Mouse (Mus musculus) lung, embryonic 15.5 days (tissue): ENCODE measurements around the gene Cubn. TPM values are rescaled to one million over a fixed set of nuclear protein-coding genes. Genes with fewer than 3 reads are reported as not detected.

ENCODE experiments used
- ATAC-seq: fragments of 200-750 bp; cut with Nextera tagmentation; 2 replicates; pipeline ENCODE4 v1.8.0; 2017; ENCODE audit warnings: moderate number of reproducible peaks, borderline replicate concordance; ENCODE audit not compliant: low FRiP score, low TSS enrichment; ENCODE audit errors: extremely low read depth
- H3K27ac ChIP-seq: fragments of 300-500 bp; sonication (generic); 2 replicates; pipeline ENCODE4 v1.5.1; 2015; ENCODE audit warnings: moderate library complexity, mild to moderate bottlenecking, inconsistent platforms
- H3K27me3 ChIP-seq: fragments of 300-500 bp; sonication (generic); 2 replicates; pipeline ENCODE4 v1.6.1; 2015; ENCODE audit warnings: inconsistent platforms
- H3K36me3 ChIP-seq: fragments of 300-500 bp; sonication (generic); 2 replicates; pipeline ENCODE4 v1.6.1; 2015; ENCODE audit warnings: inconsistent platforms
- H3K4me1 ChIP-seq: fragments of 300-500 bp; sonication (generic); 2 replicates; pipeline ENCODE4 v1.6.1; 2015; ENCODE audit warnings: inconsistent platforms
- H3K4me2 ChIP-seq: fragments of 300-500 bp; sonication (generic); 2 replicates; pipeline ENCODE4 v1.6.1; 2015; ENCODE audit warnings: inconsistent platforms, mild to moderate bottlenecking, moderate library complexity
- H3K4me3 ChIP-seq: fragments of 300-500 bp; sonication (generic); 2 replicates; pipeline ENCODE4 v1.5.1; 2015; ENCODE audit warnings: mild to moderate bottlenecking, inconsistent platforms
- H3K9ac ChIP-seq: fragments of 300-500 bp; sonication (generic); 2 replicates; pipeline ENCODE4 v1.6.1; 2015; ENCODE audit warnings: inconsistent platforms
- H3K9me3 ChIP-seq: fragments of 300-500 bp; sonication (generic); 2 replicates; pipeline ENCODE4 v1.6.1; 2016; ENCODE audit warnings: inconsistent platforms
- WGBS: fragments of 180-500 bp; shearing (Covaris S2); methylation state at CpG from one replicate; pipeline ENCODE4 v1.1.7; 2015; 5-methylcytosine and 5-hydroxymethylcytosine counted together
- polyA plus RNA-seq: library from polyadenylated mRNA; unstranded; fragments of >200 nt; fragmentation: Nextera tagmentation; extraction: Ambion mirVana; gene quantifications from 2 replicates; pipeline ENCODE4 v1.2.1, GENCODE M21; 2015

Cubn gene
- polyA plus RNA-seq, 1 experiment from 2014 or later = 0.76 TPM

DNA sequence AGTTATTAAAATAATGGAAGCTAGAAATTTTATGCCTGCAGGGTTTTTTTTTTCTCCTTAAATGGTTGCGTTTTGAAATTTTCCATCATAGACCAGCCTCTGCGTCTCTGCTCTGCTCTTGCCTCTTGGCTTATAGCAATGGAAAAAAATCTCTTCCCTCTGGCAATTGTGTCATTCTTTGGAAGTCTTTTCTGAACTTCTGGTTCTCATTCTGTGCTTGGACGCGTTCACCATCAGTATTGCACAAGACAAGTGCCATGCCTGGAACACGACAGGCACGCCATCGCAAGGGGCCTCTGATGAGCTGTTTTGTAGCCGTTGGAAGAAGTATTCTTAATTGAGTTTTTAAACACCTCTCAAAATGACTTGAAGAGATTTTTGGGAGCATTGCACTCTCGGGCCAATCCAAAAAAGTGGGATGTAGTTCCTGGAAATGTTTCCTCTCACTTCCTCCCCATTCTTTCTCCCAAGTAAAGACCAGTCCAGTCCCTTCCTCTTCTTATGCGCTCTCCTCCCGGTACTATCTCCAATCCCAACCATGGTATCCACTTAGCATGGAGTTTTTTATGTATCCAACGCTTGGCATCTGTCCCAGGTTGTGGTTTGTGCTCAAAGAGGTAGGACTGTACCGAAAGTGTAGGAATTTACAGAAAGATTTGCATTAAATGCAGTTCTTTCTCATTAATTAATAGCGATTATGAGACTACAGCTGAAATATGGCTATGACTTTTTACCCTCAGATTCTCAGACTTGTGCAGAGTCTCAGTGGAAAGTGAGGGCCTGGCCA is 69.4 kb downstream of the Cubn start:
- WGBS = 82% methylated on average over 14 of the region's 14 CpGs
- no peak overlapping the region for H3K9ac ChIP-seq
- no peak overlapping the region for H3K27ac ChIP-seq
- ATAC-seq = no peak
- H3K9me3 ChIP-seq = no peaks in the 10 kb centered on the region
- H3K4me3 ChIP-seq = no peak overlapping the region
- no peaks in the 10 kb centered on the region for H3K4me1 ChIP-seq
- no peaks in the 10 kb centered on the region for H3K27me3 ChIP-seq
- H3K4me2 ChIP-seq = no peak overlapping the region
- H3K36me3 ChIP-seq = no peaks in the 10 kb centered on the region

DNA sequence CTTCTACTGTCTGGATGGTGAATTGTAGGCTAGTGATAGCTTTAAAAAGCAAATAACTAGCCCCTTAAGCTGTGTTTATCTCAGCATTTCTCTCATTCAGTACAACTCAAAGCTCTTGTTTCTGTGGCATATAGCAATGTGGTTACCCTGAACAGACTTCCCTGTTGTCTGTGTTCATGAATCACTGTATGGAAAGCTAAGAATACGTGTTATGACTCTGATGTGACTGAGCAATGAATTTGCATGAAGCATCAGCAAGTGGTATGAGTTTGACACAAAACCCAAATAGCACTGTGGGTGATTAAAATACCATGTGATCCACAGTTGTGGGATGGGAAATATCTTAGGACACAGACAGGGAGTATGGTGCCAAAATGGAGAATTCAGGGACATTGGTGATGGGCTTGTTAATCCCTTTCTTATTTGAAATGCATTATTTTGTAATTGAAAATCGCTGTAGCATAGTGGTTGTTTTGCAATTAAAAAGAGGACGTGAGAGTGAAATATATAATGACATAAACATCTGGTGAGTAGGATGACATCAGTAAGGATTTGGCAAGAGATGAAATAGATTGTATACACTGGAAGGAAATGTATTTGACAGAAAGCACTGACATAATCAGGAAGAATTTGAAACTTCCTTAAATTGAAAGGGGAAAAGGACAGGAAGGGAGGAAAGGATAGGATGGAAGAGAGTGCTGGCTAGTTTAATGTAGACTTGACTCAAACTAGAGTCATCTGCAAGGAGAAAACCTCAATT is 74.7 kb downstream of the Cubn start:
- Histone ChIP-seq H3K27ac (peak overlapping the region; percentile 14), H3K4me2 (no peak overlapping the region), H3K9ac (no peak overlapping the region), H3K27me3 (no peaks in the 10 kb centered on the region), H3K4me1 (no peaks in the 10 kb centered on the region), H3K9me3 (no peaks in the 10 kb centered on the region), H3K4me3 (no peak overlapping the region), H3K36me3 (no peaks in the 10 kb centered on the region)
- no peak for ATAC-seq
- WGBS = 44% methylated on average over 3 of the region's 3 CpGs

DNA sequence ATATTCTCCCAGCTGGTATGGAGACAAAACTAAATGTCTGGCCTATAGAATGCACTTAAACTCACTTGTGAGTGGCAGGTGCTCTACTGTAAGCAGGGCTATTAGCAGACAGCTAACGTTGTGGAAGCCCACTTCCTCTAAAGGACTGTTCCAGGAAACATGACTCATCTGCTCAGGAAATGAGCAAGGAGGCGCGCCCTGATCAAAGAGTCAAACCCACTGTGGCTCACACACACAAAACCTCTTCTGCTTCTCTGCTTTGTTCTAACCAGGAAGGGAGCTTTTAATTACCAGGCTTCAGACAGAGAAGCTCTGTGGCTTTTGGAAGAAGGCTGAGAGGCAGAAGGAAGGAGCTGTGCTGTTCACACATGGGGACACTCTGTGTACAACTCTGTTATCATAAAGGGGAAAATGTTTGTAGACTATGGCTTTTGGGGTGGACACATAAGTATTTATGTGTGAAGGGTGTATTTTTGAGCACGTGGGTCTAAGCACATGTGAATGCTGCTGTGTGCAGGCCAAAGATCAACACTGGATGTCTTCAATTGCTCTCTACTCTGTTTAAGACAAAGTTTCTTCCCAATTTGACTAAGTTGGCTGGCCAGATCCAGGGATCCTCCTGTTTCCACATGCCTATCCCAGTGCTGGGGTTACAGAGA is 78.0 kb downstream of the Cubn start:
- no peak overlapping the region for H3K4me2 ChIP-seq
- peak; percentile 86 for ATAC-seq
- H3K9me3 ChIP-seq = no peaks in the 10 kb centered on the region
- 37% methylated on average over 4 of the region's 4 CpGs for WGBS
- no peak overlapping the region for H3K9ac ChIP-seq
- peak overlapping the region; percentile 78 for H3K27ac ChIP-seq
- no peaks in the 10 kb centered on the region for H3K27me3 ChIP-seq
- H3K4me1 ChIP-seq = no peaks in the 10 kb centered on the region
- H3K4me3 ChIP-seq = no peak overlapping the region
- no peaks in the 10 kb centered on the region for H3K36me3 ChIP-seq

DNA sequence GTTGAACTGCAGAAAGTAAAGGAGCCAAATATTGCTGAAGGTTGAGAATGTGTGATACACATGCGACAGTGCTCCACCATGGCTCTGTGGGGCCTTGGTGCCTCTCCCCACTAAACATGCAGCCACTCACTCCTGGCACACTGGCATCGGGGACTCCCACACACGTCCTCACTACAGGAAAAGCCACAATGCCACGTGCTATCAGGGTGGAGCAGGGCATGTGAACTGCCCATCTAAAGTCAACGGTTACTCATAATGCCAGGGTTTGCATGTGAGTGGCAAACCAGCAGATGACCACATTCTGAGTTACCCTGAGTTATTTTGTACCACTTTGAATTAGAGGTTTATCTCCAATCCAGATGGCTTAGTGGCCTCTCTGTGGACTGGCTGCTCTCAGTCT is 81.0 kb downstream of the Cubn start:
- no peaks in the 10 kb centered on the region for H3K27me3 ChIP-seq
- no peaks in the 10 kb centered on the region for H3K9me3 ChIP-seq
- no peak overlapping the region for H3K27ac ChIP-seq
- H3K4me3 ChIP-seq = no peak overlapping the region
- no peaks in the 10 kb centered on the region for H3K36me3 ChIP-seq
- ATAC-seq = no peak
- H3K4me1 ChIP-seq = no peaks in the 10 kb centered on the region
- WGBS = 80% methylated on average over 5 of the region's 5 CpGs
- H3K9ac ChIP-seq = no peak overlapping the region
- H3K4me2 ChIP-seq = no peak overlapping the region

DNA sequence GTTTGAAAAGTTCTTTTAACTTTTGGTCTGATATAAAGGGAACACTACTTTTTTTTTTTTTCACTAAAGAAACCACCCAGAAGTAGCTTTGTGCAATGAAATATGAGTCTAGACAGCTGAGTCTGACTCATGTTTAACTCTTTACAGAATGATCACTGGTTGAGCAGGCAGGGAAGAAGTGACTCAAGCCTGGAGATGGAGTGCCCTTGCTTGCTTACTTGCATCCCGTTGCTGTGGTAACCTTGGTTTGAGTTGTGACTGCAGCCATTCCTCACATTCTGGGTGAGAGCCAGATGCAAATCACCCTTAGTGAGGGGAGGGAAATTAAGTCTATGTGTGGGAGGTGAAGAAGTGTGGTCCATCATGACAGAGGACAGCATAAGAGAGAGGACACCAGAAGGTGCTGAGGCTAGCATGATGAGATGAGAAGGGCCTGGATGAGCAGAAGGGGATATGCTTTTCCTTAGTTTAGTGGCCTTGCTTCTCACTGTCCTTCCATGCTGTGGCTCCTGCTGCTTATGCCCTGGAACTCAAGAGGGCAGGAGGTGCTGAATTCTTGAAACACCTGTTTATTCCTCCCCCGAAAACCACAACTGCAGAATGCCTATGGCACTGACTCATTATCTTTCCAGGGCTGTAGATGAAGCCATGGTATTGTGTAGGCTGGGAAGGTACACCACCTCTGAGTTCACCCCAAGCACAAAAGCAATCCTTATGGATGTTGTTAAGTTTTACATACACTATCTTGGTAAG is 81.7 kb downstream of the Cubn start:
- H3K4me1 ChIP-seq = no peaks in the 10 kb centered on the region
- no peak overlapping the region for H3K4me3 ChIP-seq
- WGBS = 74% methylated on average over 2 of the region's 2 CpGs
- no peaks in the 10 kb centered on the region for H3K9me3 ChIP-seq
- no peaks in the 10 kb centered on the region for H3K36me3 ChIP-seq
- no peak overlapping the region for H3K27ac ChIP-seq
- no peak overlapping the region for H3K9ac ChIP-seq
- no peaks in the 10 kb centered on the region for H3K27me3 ChIP-seq
- H3K4me2 ChIP-seq = no peak overlapping the region
- no peak for ATAC-seq

DNA sequence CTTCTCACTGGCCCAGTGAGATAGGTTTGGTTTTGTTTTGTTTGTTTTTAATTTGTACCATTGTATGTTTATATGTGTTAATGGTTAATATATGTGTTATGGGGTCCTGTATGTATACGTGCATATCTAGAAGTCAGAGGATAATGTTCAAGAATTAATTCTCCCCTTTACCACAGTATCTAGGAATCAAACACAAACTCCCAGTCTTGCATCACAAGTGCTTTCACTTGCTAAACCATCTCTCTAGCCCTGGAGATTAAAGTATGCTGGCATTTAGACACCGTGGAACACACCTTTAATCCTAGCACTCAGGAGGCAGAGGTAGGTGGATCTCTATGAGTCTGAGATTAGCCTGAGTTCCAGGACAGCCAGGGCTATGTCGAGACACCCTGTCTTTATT is 83.3 kb downstream of the Cubn start:
- WGBS = 70% methylated on average over 3 of the region's 3 CpGs
- no peak overlapping the region for H3K27ac ChIP-seq
- no peak overlapping the region for H3K4me3 ChIP-seq
- H3K4me2 ChIP-seq = no peak overlapping the region
- H3K9me3 ChIP-seq = no peaks in the 10 kb centered on the region
- ATAC-seq = no peak
- no peak overlapping the region for H3K9ac ChIP-seq
- H3K36me3 ChIP-seq = no peaks in the 10 kb centered on the region
- H3K4me1 ChIP-seq = no peaks in the 10 kb centered on the region
- no peaks in the 10 kb centered on the region for H3K27me3 ChIP-seq

DNA sequence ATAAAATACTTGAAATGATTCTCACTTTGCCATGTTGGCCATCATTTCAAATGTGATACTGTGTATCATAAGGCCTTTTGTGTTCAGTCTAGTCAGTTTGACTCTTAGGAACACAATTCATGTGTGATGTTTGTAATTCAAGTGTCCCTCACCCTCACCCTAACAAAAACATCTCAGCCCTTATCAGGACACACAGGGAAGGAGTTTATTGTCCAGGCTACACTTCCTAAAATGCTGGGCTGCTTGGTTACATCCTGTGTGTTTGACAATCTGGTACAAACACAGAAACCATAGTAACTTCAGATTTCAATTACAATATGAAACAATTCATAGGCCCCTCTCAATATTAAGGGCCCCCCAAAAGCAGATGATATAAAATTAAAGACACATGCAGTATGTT is 83.9 kb downstream of the Cubn start:
- Histone ChIP-seq H3K36me3 (no peaks in the 10 kb centered on the region), H3K9me3 (no peaks in the 10 kb centered on the region), H3K4me2 (no peak overlapping the region), H3K27me3 (no peaks in the 10 kb centered on the region), H3K9ac (no peak overlapping the region), H3K4me3 (no peak overlapping the region), H3K4me1 (no peaks in the 10 kb centered on the region), H3K27ac (no peak overlapping the region)
- no peak for ATAC-seq

DNA sequence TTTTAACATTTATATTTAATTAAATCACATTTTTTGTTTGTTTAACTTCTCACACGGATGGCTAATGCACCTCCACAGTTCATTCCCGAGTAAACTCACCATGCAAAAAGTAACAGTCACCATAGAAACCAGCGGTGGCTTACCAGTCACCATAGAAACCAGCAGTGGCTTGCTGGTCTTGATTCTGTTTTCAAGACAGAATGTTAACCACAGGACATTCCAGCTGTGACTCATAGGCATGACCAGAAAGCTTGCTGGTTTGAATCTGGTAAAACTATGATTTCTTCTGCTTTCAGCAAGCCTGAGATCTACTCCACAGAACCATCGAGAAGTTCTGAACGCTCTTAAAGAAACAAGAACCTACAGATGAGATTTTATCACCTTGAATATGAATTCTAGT is 84.3 kb downstream of the Cubn start:
- 36% methylated on average over 5 of the region's 5 CpGs for WGBS
- Histone ChIP-seq H3K36me3 (no peaks in the 10 kb centered on the region), H3K9ac (no peak overlapping the region), H3K9me3 (no peaks in the 10 kb centered on the region), H3K27me3 (no peaks in the 10 kb centered on the region), H3K4me2 (no peak overlapping the region), H3K27ac (no peak overlapping the region), H3K4me1 (no peaks in the 10 kb centered on the region), H3K4me3 (no peak overlapping the region)
- no peak for ATAC-seq

DNA sequence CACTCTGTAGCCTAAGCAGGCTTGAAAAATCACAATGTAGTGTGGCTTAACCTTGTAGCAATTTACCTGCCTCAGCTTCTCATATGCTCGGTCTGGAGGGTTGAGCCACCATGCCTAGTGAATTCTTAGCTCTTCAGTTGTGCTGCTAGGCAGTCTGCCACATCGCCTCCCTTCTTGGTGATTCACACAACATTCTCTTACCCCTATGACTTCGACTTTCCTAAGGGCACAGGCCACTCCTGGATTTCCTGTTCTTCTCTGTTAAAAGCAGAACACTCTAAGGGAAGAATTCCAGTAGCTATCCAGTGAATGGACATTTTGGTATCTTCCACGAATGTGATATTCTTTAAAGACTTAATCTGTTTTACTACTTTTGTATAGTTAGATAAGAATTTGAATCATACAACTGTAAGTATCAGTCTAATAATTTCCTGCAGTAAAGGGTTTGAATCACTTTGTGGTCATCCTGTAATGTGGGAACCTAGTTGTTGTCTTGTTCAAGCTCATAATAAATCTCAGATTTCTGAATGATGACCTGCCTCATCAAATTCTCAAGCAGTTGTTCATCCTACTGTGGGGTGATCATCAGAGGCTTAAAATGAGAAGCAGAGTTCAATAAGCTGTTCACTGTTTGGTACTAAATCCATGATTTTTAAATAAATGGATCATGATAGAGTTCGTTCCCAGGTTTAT is 86.5 kb downstream of the Cubn start:
- H3K4me1 ChIP-seq = no peaks in the 10 kb centered on the region
- H3K9ac ChIP-seq = no peak overlapping the region
- H3K27ac ChIP-seq = no peak overlapping the region
- no peak for ATAC-seq
- 73% methylated on average over 5 of the region's 5 CpGs for WGBS
- H3K36me3 ChIP-seq = no peaks in the 10 kb centered on the region
- H3K9me3 ChIP-seq = no peaks in the 10 kb centered on the region
- no peak overlapping the region for H3K4me2 ChIP-seq
- no peak overlapping the region for H3K4me3 ChIP-seq
- H3K27me3 ChIP-seq = no peaks in the 10 kb centered on the region

DNA sequence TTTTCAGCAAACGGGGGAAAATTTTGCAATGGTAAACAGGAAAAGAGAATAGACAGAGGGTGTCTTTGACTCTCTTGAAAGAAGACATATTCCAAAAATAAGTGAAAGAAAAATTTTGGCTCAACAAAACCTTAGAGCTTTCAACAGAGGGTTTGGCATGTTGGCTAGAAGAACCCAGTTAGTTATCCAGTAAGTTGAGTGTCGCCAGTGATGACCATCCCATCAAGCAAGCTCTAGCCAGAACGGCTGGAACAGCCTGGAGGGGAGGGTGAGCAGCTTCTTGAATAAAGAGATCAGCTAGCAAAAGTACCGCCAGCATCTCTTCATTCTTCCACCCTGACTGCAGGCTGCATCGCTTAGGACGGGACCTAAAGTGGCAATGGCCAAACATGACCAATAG is 90.8 kb downstream of the Cubn start:
- peaks cover 29% of the 10 kb centered on the region for H3K4me1 ChIP-seq
- H3K9ac ChIP-seq = no peak overlapping the region
- H3K36me3 ChIP-seq = no peaks in the 10 kb centered on the region
- ATAC-seq = no peak
- H3K4me2 ChIP-seq = no peak overlapping the region
- H3K9me3 ChIP-seq = no peaks in the 10 kb centered on the region
- H3K27me3 ChIP-seq = no peaks in the 10 kb centered on the region
- H3K4me3 ChIP-seq = no peak overlapping the region
- H3K27ac ChIP-seq = no peak overlapping the region
- WGBS = 76% methylated on average over 6 of the region's 6 CpGs

DNA sequence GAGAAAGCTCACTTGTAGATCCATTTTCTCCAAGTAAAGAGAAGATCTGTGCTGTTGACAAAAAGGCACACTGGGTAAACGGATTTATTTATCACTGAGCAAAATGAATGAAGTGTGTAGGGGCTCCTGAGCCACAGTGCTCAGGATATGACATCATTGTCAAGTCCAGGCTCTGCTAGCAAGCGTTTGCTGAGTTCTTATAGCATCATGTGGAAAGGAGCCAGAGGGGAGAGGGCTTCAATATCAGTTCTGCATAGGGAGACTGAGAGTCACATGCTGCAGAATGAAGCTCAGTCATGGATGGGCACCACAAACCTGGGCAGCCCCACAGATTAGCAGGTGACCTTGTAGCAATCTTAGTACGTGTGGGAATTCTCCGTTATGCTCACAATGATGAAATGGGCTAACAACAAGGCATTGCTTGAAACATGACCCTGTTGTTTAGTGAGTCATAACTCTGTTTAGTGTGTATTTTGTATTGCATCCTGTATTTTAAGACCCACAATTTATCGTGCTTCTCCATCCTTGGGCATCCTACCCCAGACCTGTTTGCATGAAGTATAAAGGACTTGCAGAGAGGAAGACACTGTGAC is 92.0 kb downstream of the Cubn start:
- Histone ChIP-seq H3K9me3 (no peaks in the 10 kb centered on the region), H3K4me1 (peaks cover 30% of the 10 kb centered on the region), H3K4me3 (no peak overlapping the region), H3K27me3 (no peaks in the 10 kb centered on the region), H3K4me2 (no peak overlapping the region), H3K9ac (no peak overlapping the region), H3K36me3 (no peaks in the 10 kb centered on the region), H3K27ac (peak overlapping the region; percentile 74)
- ATAC-seq = peak; percentile 47; the same call in 1 of the 2 replicates
- 46% methylated on average over 5 of the region's 5 CpGs for WGBS
